Mouse (Mus musculus): ENCODE data around the gene Rnf144a. TPM values are rescaled to one million over a fixed set of nuclear protein-coding genes. Genes with fewer than 3 reads are reported as not detected.

Gene Rnf144a
- polyA plus RNA-seq, 1 experiment from 2014 or later: 5.0 TPM

DNA sequence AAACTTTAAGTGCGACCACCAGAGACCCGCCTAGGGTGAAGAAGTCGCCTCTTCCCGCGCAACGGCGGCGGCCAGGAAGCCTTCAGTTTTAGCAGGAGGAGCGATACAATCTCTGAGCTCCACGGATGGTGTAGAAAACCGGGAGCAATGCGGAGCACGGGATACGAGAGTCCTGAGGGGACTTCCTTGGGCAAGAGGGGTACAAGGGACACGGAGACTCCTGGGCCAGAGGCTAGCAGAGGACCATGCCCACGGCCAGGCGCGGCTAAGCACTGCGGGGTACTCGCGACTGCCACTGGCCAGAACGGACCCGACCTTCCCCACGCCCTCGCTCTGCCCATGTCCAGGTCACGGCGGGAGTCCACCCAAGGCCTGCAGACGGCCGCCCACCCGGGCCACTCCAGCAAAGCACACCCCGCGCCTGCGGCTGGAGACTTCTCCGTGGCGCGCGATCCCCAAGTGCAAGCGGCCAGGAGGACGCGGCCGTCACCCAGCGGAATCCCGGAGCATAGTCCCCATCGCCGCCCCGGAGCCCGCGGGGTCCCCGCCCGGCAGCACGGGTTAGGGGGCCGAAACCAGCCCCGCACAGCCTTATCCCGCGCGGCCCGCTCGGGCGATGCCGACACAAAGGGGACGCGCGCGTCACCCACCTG lies 477 bp downstream of the Rnf144a start:
- DNase-seq (ENCODE audit: low spot score): peak; percentile 43
- WGBS: under 1% methylated on average over 50 of the region's 64 CpGs

DNA sequence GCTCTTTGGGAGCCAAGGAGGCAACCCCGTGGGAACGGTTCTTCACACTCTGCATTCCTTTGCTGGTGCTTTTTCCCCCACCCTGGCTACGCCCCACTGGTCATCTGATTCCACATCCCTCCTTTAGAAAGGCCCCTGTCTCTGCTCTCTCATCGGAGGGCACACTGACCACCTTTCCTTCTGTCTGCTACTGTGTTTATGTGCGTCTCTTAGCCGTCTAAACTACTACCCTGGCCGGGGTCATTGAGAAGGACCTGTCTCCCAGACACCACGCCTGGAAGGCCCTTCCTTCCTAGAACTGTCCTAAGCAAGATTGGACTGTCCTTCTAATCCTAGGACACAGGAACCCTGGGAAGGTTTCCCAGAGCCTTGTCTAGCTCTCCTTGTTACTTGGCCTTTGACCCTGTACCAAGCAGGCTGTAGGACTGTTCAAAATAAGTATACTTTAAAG lies 1.1 kb downstream of the Rnf144a start:
- H3K4me3 ChIP-seq (ENCODE audit: low read depth, low read length): peak overlapping the region; percentile 94
- no peak overlapping the region for H3K9ac ChIP-seq (ENCODE audit: low read length)
- no peaks in the 10 kb centered on the region for H3K9me3 ChIP-seq (ENCODE audit: control insufficient read depth, low read length)
- WGBS: 34% methylated on average over 8 of the region's 8 CpGs
- peak overlapping the region; percentile 87 for H3K4me2 ChIP-seq (replicated peaks; ENCODE audit: low read depth)
- H3K27me3 ChIP-seq (ENCODE audit: control insufficient read depth, insufficient read depth, low read length): no peaks in the 10 kb centered on the region
- no peaks in the 10 kb centered on the region for H3K36me3 ChIP-seq (ENCODE audit: control insufficient read depth, insufficient read depth, low read length)
- H3K4me1 ChIP-seq (replicated peaks; ENCODE audit: control insufficient read depth, insufficient read depth): 0 out of 2 replicates have a peak, but pooled peaks cover 3% of the 10 kb centered on the region
- no peak for DNase-seq (ENCODE audit: low spot score)
- H3K27ac ChIP-seq (replicated peaks): no peak overlapping the region
- TF ChIP-seq EP300 (optimal IDR thresholded peaks at IDR 0.05) (no peak), CTCF (IDR thresholded peaks at IDR 0.05; ENCODE audit: low read depth) (no peak)
- ATAC-seq (ENCODE audit: low FRiP score, low TSS enrichment): no peak

More for the DNA sequence above, 477 bp downstream of the Rnf144a start:
- TF ChIP-seq CTCF (IDR thresholded peaks at IDR 0.05; ENCODE audit: low read depth): no peak
- no peak for TF ChIP-seq EP300 (optimal IDR thresholded peaks at IDR 0.05)
- H3K4me3 ChIP-seq (ENCODE audit: low read depth, low read length): peak overlapping the region; percentile 94
- no peaks in the 10 kb centered on the region for H3K27me3 ChIP-seq (ENCODE audit: control insufficient read depth, insufficient read depth, low read length)
- H3K27ac ChIP-seq (replicated peaks): peak overlapping the region; percentile 49; the same call in 1 of the 2 replicates
- peak overlapping the region; percentile 87 for H3K4me2 ChIP-seq (replicated peaks; ENCODE audit: low read depth)
- peak; percentile 69 for ATAC-seq (ENCODE audit: low FRiP score, low TSS enrichment)
- H3K9me3 ChIP-seq (ENCODE audit: control insufficient read depth, low read length): no peaks in the 10 kb centered on the region
- H3K36me3 ChIP-seq (ENCODE audit: control insufficient read depth, insufficient read depth, low read length): no peaks in the 10 kb centered on the region
- H3K9ac ChIP-seq (ENCODE audit: low read length): peak overlapping the region; percentile 79
- 0 out of 2 replicates have a peak, but pooled peaks cover 3% of the 10 kb centered on the region for H3K4me1 ChIP-seq (replicated peaks; ENCODE audit: control insufficient read depth, insufficient read depth)

DNA sequence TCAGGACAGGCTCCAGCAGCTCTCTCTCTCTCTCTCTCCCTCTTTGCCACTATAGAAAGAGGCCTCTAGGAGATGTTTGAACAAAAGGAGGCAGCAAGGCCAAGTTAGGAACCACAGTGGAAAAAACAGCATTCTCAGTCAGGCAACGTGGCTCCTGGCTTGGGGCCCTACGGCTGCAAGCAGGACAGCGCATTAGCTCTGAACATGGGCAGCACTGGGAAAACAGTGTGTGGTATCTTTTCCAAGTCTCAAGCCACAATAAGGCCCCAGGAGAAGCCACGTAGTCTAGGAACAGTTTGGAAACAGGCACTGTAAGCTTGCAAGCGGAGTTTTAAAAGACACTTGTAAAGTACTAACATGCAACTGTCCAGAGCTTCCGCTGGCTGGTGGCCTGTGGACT lies 2.3 kb downstream of the Rnf144a start:
- TF ChIP-seq EP300 (optimal IDR thresholded peaks at IDR 0.05) (no peak), CTCF (IDR thresholded peaks at IDR 0.05; ENCODE audit: low read depth) (no peak)
- Histone ChIP-seq H3K9me3 (ENCODE audit: control insufficient read depth, low read length) (no peaks in the 10 kb centered on the region), H3K4me2 (replicated peaks; ENCODE audit: low read depth) (no peak overlapping the region; the same call in 1 of the 2 replicates), H3K4me3 (ENCODE audit: low read depth, low read length) (no peak overlapping the region), H3K4me1 (replicated peaks; ENCODE audit: control insufficient read depth, insufficient read depth) (0 out of 2 replicates have a peak, but pooled peaks cover 3% of the 10 kb centered on the region), H3K9ac (ENCODE audit: low read length) (no peak overlapping the region), H3K27me3 (ENCODE audit: control insufficient read depth, insufficient read depth, low read length) (no peaks in the 10 kb centered on the region), H3K36me3 (ENCODE audit: control insufficient read depth, insufficient read depth, low read length) (no peaks in the 10 kb centered on the region), H3K27ac (replicated peaks) (no peak overlapping the region)
- no peak for DNase-seq (ENCODE audit: low spot score)
- WGBS: 74% methylated on average over 6 of the region's 6 CpGs
- ATAC-seq (ENCODE audit: low FRiP score, low TSS enrichment): no peak

DNA sequence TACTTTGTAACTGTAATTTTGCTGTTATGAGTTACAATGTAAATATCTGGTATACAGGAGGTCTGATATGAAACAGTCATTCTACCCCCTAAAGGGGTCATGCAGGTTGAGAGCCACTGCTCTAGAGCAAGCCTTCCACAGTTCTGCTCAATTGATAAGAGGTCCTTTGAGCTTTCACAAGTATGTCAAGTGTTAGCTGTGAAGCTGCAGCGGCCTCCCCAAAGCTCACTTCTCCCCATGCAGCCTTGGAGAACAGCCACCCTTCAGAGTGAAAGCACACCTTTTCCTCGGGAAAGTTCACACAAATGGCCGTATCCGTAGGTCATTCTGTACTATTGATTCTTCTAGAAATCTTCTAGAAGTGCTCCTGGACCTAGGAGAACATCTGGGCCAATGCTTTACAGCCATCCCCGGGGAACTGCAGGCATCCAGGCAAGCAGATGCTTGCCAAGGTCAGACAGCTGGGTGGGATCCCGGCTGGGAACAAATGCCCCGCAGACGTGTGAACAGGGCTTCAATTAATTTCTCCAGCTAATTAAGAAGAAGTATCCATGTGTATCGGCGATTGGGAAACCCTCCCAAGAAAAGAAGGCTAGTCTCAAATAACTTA lies 3.1 kb downstream of the Rnf144a start:
- Histone ChIP-seq H3K36me3 (ENCODE audit: control insufficient read depth, insufficient read depth, low read length) (no peaks in the 10 kb centered on the region), H3K27me3 (ENCODE audit: control insufficient read depth, insufficient read depth, low read length) (no peaks in the 10 kb centered on the region), H3K4me2 (replicated peaks; ENCODE audit: low read depth) (no peak overlapping the region), H3K4me3 (ENCODE audit: low read depth, low read length) (no peak overlapping the region), H3K9ac (ENCODE audit: low read length) (no peak overlapping the region), H3K27ac (replicated peaks) (no peak overlapping the region), H3K9me3 (ENCODE audit: control insufficient read depth, low read length) (no peaks in the 10 kb centered on the region), H3K4me1 (replicated peaks; ENCODE audit: control insufficient read depth, insufficient read depth) (0 out of 2 replicates have a peak, but pooled peaks cover 3% of the 10 kb centered on the region)
- WGBS: 66% methylated on average over 10 of the region's 10 CpGs
- ATAC-seq (ENCODE audit: low FRiP score, low TSS enrichment) (no peak), DNase-seq (ENCODE audit: low spot score) (no peak)
- TF ChIP-seq EP300 (optimal IDR thresholded peaks at IDR 0.05) (no peak), CTCF (IDR thresholded peaks at IDR 0.05; ENCODE audit: low read depth) (no peak)

DNA sequence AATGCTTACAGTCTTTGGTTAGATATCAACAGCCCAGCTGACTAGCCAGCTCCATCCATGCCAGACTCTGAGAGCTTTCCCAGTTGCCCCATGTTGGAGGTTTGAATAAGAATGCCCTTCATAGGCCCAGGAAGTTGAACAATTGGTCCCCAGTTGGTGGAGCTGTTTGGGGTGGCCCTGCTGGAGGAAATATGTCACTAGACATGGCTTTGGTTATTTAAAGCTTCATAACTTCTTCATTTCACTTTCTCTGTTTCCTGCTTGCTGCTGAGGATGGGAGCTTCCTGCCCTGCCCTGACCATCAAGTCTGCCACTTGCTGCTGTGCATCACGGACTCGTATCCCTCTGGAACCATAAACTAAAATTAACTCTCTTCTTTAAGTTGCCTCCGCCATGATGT lies 4.6 kb downstream of the Rnf144a start:
- H3K4me2 ChIP-seq (replicated peaks; ENCODE audit: low read depth): no peak overlapping the region
- no peak for ATAC-seq (ENCODE audit: low FRiP score, low TSS enrichment)
- H3K9me3 ChIP-seq (ENCODE audit: control insufficient read depth, low read length): no peaks in the 10 kb centered on the region
- H3K36me3 ChIP-seq (ENCODE audit: control insufficient read depth, insufficient read depth, low read length): no peaks in the 10 kb centered on the region
- WGBS: 83% methylated on average over 3 of the region's 3 CpGs
- no peak overlapping the region for H3K4me3 ChIP-seq (ENCODE audit: low read depth, low read length)
- TF ChIP-seq CTCF (IDR thresholded peaks at IDR 0.05; ENCODE audit: low read depth) (no peak), EP300 (optimal IDR thresholded peaks at IDR 0.05) (no peak)
- no peak overlapping the region for H3K27ac ChIP-seq (replicated peaks)
- no peaks in the 10 kb centered on the region for H3K27me3 ChIP-seq (ENCODE audit: control insufficient read depth, insufficient read depth, low read length)
- H3K9ac ChIP-seq (ENCODE audit: low read length): no peak overlapping the region
- no peak for DNase-seq (ENCODE audit: low spot score)
- 0 out of 2 replicates have a peak, but pooled peaks cover 3% of the 10 kb centered on the region for H3K4me1 ChIP-seq (replicated peaks; ENCODE audit: control insufficient read depth, insufficient read depth)

DNA sequence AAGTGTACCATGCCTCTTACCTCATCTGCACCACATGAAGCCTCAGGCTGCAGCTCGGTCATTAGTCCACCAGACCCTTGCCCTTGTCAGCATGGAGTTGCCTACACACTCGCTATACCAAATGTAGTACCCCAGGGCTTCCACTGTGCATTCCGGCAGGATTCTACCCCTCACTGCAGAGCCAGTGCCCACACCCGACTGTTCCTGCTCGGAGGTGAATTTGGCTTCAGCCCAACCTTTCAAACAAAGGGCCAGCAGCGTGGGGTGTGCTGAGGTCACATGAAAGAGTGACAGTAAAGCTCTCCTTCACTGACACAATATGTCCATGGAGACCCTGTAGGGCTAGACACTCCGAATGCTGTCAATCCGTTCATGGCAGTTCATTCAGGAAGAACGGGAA lies 6.3 kb downstream of the Rnf144a start:
- no peaks in the 10 kb centered on the region for H3K27me3 ChIP-seq (ENCODE audit: control insufficient read depth, insufficient read depth, low read length)
- TF ChIP-seq EP300 (optimal IDR thresholded peaks at IDR 0.05) (no peak), CTCF (IDR thresholded peaks at IDR 0.05; ENCODE audit: low read depth) (no peak)
- no peak overlapping the region for H3K4me2 ChIP-seq (replicated peaks; ENCODE audit: low read depth)
- H3K9me3 ChIP-seq (ENCODE audit: control insufficient read depth, low read length): no peaks in the 10 kb centered on the region
- no peaks in the 10 kb centered on the region for H3K4me1 ChIP-seq (replicated peaks; ENCODE audit: control insufficient read depth, insufficient read depth)
- H3K27ac ChIP-seq (replicated peaks): no peak overlapping the region
- no peak overlapping the region for H3K4me3 ChIP-seq (ENCODE audit: low read depth, low read length)
- H3K36me3 ChIP-seq (ENCODE audit: control insufficient read depth, insufficient read depth, low read length): no peaks in the 10 kb centered on the region
- 65% methylated on average over 9 of the region's 9 CpGs for WGBS
- 0 out of 2 replicates have a peak, but pooled peaks have one; percentile 28 for ATAC-seq (ENCODE audit: low FRiP score, low TSS enrichment)
- no peak overlapping the region for H3K9ac ChIP-seq (ENCODE audit: low read length)
- no peak for DNase-seq (ENCODE audit: low spot score)
